Mouse (Mus musculus) cerebellum, adult 11-12 months (tissue): ENCODE measurements at regions not wholly inside any gene's neighbourhood (a gene's known extent, or its start where the extent isn't known, plus 50 kb on each side); places are given as distances from the start of the nearest gene placed in this dataset.

Experiments
- DNase-seq: peaks from one replicate; pipeline ENCODE4 v3.0.0; 2022

GRCm38 (mm10) chr19:14880818-14881217 is 283.0 kb upstream of the Tle4 start:
- no peak for DNase-seq

GRCm38 (mm10) chr19:14873986-14874385 is 276.1 kb upstream of the Tle4 start:
- DNase-seq = no peak

DNA sequence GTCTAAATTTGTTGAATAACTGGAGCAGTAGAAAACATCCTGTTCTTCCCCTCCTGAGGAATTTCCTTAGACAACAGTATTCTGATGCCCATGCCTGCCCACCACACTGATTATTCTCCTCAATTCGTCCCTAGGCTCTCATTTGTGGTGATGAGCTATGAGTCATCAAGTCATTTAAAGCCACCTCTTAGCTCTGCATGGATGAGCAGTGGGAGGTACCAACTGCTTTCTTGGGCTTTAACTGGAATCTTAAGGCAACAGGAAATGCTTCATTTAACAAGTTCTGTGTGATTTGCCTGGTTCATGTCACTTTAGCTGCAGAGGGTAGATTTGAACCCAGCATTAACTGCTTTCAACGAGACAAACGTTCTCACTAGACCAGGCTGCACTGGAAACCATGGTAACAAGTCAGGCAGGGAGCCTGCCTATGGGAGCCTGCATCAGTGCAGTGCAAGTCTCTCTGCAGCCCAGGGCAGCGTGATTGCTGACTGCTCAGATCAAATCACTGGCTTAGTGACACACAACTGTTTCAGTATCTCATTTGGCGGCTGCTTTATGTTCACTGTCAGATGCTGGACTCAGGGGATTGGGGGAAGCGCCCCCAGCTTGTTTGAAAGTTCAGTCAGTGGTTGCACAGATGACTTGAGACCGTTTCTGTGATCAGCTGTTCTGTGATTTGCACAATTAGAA is 273.5 kb upstream of the Tle4 start:
- no peak for DNase-seq

DNA sequence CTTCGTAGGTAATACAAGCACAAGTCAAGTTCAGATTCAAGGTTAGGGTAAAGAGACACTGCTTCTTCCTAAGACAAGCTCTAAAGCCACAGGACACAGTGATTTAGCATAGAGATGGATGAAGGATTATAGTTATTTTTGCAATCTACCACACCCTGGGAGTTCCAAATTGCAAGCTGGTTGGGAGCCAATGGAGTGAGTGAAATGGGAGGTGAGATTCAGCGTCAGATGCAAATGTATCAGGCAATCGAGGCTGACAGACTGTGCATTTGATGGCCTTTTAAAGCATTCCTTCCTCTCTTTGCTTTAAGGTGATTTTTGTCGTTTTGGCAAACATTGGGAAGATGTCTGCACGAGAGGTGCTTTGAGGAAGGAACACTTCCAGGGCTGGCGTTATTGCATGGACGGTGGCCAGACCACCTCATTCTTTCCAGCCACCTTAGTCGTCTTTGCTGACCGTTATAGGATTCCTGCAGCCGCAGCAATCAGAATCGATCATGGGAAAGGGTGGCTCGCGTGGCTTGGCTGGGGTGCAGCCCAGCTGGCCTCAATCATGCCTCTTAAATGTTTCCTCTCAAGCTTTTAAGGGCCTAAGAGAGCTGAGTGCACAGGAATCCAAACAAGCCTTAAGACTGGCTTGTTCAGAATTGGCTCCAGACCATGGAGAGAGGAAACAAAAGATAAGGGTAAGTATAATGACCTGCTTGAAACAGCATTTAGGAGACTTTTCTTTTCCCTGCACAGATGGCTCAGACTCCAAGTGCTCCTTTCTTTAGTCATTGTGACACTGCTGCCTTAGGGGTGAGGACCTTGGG is 265.0 kb upstream of the Tle4 start:
- DNase-seq = no peak

GRCm38 (mm10) chr19:14855036-14855435 is 257.2 kb upstream of the Tle4 start:
- no peak for DNase-seq

- DNase-seq = no peak
Observed at GRCm38 (mm10) chr19:14853416-14853815, 255.6 kb upstream of the Tle4 start.

DNA sequence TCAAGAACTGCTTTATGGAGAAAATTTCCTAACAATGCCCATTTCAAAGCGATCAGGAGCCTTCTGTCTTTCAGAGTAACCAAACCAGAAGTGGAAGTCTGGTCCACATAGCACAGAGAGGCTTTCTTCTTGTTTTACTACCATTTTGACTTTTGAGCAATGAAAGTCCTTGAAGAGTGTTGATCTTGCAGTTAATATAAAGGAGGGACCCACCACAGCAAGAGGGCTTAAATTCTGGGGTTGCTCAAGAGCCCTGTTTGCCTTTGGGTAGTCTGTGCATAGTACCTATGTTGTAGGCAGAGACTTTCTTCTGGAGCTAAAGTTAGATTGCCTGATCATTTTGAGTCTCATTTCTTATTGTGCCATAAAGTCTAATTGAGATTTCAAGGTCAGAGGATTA is 251.7 kb upstream of the Tle4 start:
- DNase-seq = no peak

GRCm38 (mm10) chr19:14847120-14847519 is 249.3 kb upstream of the Tle4 start:
- DNase-seq = no peak

GRCm38 (mm10) chr19:14835629-14836028 is 237.8 kb upstream of the Tle4 start:
- DNase-seq = no peak

GRCm38 (mm10) chr19:14816354-14816753 is 218.5 kb upstream of the Tle4 start:
- DNase-seq = no peak

DNA sequence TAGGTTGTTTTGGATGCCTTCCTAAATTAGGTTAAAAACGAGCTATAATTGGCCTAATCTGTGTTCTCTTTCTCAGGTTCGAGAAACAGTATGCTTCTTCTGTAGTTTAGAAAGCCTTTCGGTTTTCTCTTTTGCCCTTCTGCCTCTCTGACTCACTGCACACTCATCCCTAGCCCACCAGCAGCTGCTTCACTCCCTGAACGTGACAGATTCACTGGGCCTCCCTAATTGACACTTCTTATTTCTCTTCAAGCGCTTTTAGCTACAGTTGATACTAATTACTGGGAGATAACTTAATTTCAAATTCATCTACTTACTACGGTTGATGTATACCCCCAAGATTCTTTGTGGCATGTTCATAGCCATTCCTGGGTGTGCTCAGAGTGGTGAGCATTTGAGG is 208.9 kb upstream of the Tle4 start:
- DNase-seq = no peak

DNA sequence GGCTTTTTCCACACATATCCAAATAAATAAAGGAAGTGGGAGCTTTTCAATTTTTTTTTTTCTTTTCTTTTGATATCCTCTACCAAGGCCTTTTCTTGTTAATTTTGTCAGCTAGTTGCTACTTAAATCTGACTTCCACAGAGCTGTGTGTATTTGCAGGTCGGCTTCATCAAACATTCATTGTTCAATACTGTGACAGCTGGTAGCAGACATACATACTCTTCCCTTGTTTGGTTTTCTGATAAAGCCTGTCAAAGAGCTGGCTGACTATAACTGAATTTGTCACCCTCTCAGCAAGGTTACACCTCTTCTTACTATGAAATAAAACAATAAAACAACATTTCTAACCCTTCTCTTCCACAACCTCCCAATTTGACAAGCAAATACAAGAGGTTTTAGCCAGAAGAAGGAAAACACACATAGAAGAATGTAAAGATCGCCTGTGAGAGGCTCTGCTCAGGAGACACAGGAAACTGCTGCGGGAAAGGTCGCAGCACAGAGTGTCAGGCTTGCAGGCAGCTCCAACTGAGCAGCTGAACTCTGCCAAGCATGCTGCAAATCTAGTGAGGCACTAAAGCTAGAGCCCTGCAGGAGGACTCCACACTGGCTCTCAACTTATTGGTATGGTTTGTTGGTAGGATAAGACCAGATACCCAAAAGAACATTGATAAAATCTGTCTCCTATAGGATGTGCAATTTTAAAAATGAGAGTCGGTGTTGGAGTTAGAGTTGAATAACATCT is 205.2 kb upstream of the Tle4 start:
- DNase-seq = no peak

- no peak for DNase-seq
Observed at GRCm38 (mm10) chr19:14801669-14802068, 203.8 kb upstream of the Tle4 start.

GRCm38 (mm10) chr19:14799002-14799401 is 201.2 kb upstream of the Tle4 start:
- no peak for DNase-seq

DNA sequence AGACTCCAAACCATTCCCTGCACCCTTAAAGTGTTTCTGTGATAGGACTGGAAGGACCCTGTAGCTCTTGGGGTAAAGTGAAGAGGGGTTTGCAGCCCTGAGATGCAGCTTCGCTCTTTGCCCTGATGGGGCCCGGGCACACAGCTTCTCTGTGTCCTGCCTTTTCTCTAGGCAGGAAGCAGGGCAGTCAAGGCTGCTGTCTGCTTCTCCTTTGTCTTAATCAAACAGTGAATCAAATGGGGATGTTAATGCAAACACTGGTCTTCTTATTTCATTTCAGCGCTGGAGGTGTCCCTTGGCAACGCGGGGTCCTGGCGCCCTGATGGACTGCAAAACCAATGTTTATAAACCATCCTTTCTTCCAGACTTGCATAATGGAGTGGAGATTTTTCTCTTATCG is 200.6 kb upstream of the Tle4 start:
- no peak for DNase-seq

GRCm38 (mm10) chr19:14795910-14796309 is 198.1 kb upstream of the Tle4 start:
- no peak for DNase-seq

DNA sequence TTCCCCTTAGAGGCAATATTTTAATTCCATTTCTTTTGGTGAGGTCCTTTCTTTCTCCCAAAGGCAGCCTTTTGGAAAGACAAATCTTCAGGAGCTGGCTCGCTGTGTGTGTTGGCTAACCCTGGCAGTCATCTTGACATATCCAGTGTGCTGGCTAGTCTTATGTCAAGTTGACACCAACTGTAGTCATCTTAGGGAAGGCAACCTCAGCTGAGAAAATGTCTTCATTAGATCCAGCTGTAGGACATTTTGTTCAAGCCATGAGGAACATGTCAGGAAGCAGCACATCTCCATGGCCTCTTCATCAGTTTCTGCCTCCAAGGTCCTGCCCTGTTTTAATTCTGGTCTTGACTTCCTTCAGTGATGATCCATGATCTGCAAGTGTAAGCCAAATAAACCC is 192.1 kb upstream of the Tle4 start:
- DNase-seq = no peak

- DNase-seq = no peak
Observed at GRCm38 (mm10) chr19:14788630-14789029, 190.8 kb upstream of the Tle4 start.

GRCm38 (mm10) chr19:14786868-14787267 is 189.0 kb upstream of the Tle4 start:
- no peak for DNase-seq

DNA sequence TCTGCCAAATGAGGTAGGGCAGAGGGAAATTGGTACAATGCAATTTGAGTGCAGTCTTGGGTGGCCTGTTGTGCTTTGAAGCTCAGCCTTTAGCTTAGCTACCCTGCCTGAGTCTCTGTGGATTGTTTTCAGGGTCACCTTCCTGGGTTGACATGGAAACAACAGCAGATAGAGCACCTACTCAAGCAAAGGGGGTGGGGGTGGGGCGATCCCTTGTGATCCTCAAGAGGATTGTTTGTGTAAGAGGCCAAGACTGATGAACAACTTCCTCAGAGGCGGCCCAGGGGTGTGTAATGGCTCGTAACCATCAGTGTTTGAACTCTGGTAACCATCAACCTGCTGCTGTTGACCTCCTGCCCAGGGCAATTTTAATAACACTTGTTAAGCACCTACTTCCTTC is 187.8 kb upstream of the Tle4 start:
- no peak for DNase-seq

DNA sequence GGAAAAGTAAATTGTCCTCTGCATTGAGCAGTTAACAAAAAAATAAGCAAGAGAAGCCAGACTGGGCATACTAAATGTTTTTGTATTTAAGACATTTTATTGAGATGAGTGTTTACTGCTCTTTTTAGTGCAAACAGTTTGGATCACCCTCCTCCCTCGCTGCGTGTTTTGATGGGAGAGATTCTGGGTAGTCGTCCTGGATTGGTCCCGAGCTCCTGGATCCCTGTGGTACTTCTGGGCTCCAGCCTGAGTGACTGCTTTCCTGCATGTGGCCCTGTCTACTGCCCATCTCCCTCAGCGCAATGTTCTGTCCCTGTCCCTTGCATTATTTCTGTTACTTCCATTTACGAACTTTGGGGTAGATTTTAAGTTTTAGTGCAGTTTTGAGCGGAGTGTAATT is 179.9 kb upstream of the Tle4 start:
- no peak for DNase-seq

GRCm38 (mm10) chr19:14777198-14777597 is 179.3 kb upstream of the Tle4 start:
- DNase-seq = no peak

DNA sequence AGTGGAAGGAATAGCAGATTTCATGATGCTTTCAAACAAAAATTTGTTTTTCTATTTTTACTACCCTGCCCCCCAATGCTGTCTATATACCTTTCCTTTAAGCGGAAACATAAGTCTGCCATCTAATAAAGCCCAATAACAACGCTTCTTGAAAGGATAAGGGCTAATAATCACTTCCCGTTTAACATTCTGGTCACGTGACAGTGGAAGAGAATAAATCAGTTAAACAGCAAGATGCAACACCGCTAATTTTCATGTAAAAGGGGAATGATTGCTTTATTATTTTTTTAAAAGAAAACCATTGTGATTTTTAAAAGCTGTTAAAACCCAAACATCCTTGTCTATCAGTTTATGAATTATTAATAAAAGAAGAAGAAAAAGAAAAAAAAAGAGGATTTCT is 178.9 kb upstream of the Tle4 start:
- DNase-seq = no peak

GRCm38 (mm10) chr19:14772794-14773193 is 174.9 kb upstream of the Tle4 start:
- DNase-seq = no peak
